ENCODE assay signal across 22 mouse cellular contexts in the genomic region with DNA sequence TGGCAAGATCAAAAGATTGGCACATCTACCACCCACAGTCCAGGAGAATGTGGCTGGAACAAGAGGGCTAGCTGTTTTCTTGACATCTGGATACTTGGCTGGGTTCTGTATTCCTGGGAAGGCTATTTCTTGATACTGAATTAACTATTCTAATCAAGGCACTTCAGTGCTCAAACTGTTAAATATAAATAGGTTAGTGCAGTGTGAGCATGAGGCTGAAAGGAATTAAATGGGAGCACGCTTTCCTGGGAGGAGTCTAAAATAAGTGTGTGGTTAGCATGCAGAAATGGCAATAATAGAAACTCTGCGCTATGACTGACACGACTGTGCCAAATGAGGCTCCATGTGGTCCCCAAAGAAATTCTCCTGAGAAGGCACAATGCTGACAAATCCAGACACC. TPM values are rescaled to one million over a fixed set of nuclear protein-coding genes. Genes with fewer than 3 reads are reported as not detected.
DNase-seq lines count a peak whose midpoint lies in the region; ATAC-seq lines count a peak whose summit lies in the region.
"Had no signal": no experiment of that assay in that cellular context is flagged by ENCODE, and none has a peak within 500 bp of the region (broad histone marks: within the 10 kb centered on the region; RNA-seq: fewer than 3 reads in every experiment).

No protein-coding gene starts in this region.

- intact Hi-C loops in heart, postnatal 10 days (cut with DNase I): no loop called here

- WGBS in forebrain, embryonic 13.5 days: 62% methylated on average over 3 of the region's 3 CpGs
- 69% methylated on average over 3 of the region's 3 CpGs for WGBS in forebrain, embryonic 12.5 days
- 77% methylated on average over 3 of the region's 3 CpGs for WGBS in hindbrain, embryonic 16.5 days

- H3K4me2 ChIP-seq in forebrain, embryonic 13.5 days: no peak overlapping the region
- no peak overlapping the region for H3K4me2 ChIP-seq in forebrain, embryonic 12.5 days
- H3K4me2 ChIP-seq in hindbrain, embryonic 16.5 days (ENCODE audit: low read length): no peak overlapping the region
- H3K4me2 ChIP-seq: embryonic facial prominence, embryonic 12.5 days; heart, embryonic 12.5 days; hindbrain, embryonic 15.5 days had no signal

- no peak overlapping the region for H3K9ac ChIP-seq in forebrain, embryonic 13.5 days
- H3K9ac ChIP-seq in forebrain, embryonic 12.5 days: no peak overlapping the region
- no peak overlapping the region for H3K9ac ChIP-seq in hindbrain, embryonic 16.5 days (ENCODE audit: low read depth, low read length)
- H3K9ac ChIP-seq: embryonic facial prominence, embryonic 12.5 days; heart, embryonic 12.5 days; hindbrain, embryonic 15.5 days had no signal

- no peak overlapping the region for H3K27ac ChIP-seq in forebrain, embryonic 13.5 days
- no peak overlapping the region for H3K27ac ChIP-seq in forebrain, embryonic 12.5 days
- no peak overlapping the region for H3K27ac ChIP-seq in hindbrain, embryonic 16.5 days (ENCODE audit: low read depth, low read length)
- H3K27ac ChIP-seq: embryonic facial prominence, embryonic 12.5 days; hindbrain, embryonic 15.5 days had no signal

- ATAC-seq in forebrain, embryonic 13.5 days: 0 out of 2 replicates have a peak, but pooled peaks have one; percentile 38
- ATAC-seq in forebrain, embryonic 12.5 days (ENCODE audit: low FRiP score): no peak
- ATAC-seq in hindbrain, embryonic 16.5 days: no peak
- ATAC-seq: CD4-positive, CD25-positive, alpha-beta regulatory T cell, adult 4 months; inflammation-experienced regulatory T-cells, adult 6 months had no signal

- no peaks in the 10 kb centered on the region for H3K27me3 ChIP-seq in forebrain, embryonic 13.5 days
- no peaks in the 10 kb centered on the region for H3K27me3 ChIP-seq in forebrain, embryonic 12.5 days
- H3K27me3 ChIP-seq in hindbrain, embryonic 16.5 days (replicated peaks; ENCODE audit: control insufficient read depth, insufficient read depth, low read length): no peaks in the 10 kb centered on the region
- H3K27me3 ChIP-seq: embryonic facial prominence, embryonic 12.5 days; hindbrain, embryonic 15.5 days had no signal

- no peak overlapping the region for H3K4me3 ChIP-seq in forebrain, embryonic 13.5 days
- H3K4me3 ChIP-seq in forebrain, embryonic 12.5 days (replicated peaks): no peak overlapping the region
- no peak overlapping the region for H3K4me3 ChIP-seq in hindbrain, embryonic 16.5 days (ENCODE audit: low read length)
- H3K4me3 ChIP-seq: embryonic facial prominence, embryonic 12.5 days; heart, embryonic 12.5 days; hindbrain, embryonic 15.5 days had no signal

- H3K4me1 ChIP-seq in forebrain, embryonic 13.5 days: no peaks in the 10 kb centered on the region
- H3K4me1 ChIP-seq in forebrain, embryonic 12.5 days: no peaks in the 10 kb centered on the region
- H3K4me1 ChIP-seq in hindbrain, embryonic 16.5 days (ENCODE audit: control insufficient read depth, insufficient read depth, low read depth, low read length): no peaks in the 10 kb centered on the region
- H3K4me1 ChIP-seq: embryonic facial prominence, embryonic 12.5 days; heart, embryonic 12.5 days; hindbrain, embryonic 15.5 days had no signal

- no peaks in the 10 kb centered on the region for H3K36me3 ChIP-seq in forebrain, embryonic 13.5 days (ENCODE audit: poor library complexity, severe bottlenecking)
- H3K36me3 ChIP-seq in forebrain, embryonic 12.5 days (replicated peaks): no peaks in the 10 kb centered on the region
- no peaks in the 10 kb centered on the region for H3K36me3 ChIP-seq in hindbrain, embryonic 16.5 days (ENCODE audit: control insufficient read depth, insufficient read depth, low read length)
- H3K36me3 ChIP-seq: embryonic facial prominence, embryonic 12.5 days; G1E; heart, embryonic 12.5 days; hindbrain, embryonic 15.5 days had no signal

- peak; percentile 12 for DNase-seq in heart, adult 11 months
- DNase-seq in heart, postnatal 10 days: no peak
- DNase-seq in brain, adult 2 months (ENCODE audit: low read depth, low spot score): peak; percentile 22
- peak; percentile 6 for DNase-seq in telencephalon, adult 2 months (ENCODE audit: low read depth, low spot score)
- DNase-seq: adrenal gland, adult 8-10 months; adrenal gland, postnatal 36 days; B cell, adult 2 months; cerebellum, adult 11-12 months; cerebellum, adult 9-10 months; cerebellum, postnatal 25 days; gastrocnemius, postnatal 14 days; heart, postnatal 36 days; kidney, adult 11 months had no signal

- no peaks in the 10 kb centered on the region for H3K9me3 ChIP-seq in forebrain, embryonic 13.5 days (replicated peaks)
- no peaks in the 10 kb centered on the region for H3K9me3 ChIP-seq in forebrain, embryonic 12.5 days
- H3K9me3 ChIP-seq in hindbrain, embryonic 16.5 days (ENCODE audit: control insufficient read depth, low read length): no peaks in the 10 kb centered on the region
- H3K9me3 ChIP-seq: embryonic facial prominence, embryonic 12.5 days; G1E; heart, embryonic 12.5 days; hindbrain, embryonic 15.5 days had no signal

RNA-seq across cellular contexts. Expression of gene Mtm1, which starts 29.0 kb away (rescaled TPM):
- polyA plus RNA-seq in forebrain, embryonic 13.5 days (2015; fragmentation: Nextera tagmentation; extraction: Ambion mirVana): 5.4 and 6.0 TPM in 2 replicates
- 5.8 and 5.9 TPM in 2 replicates for polyA plus RNA-seq in forebrain, embryonic 12.5 days (2016; fragmentation: Nextera tagmentation; extraction: Ambion mirVana)
- 10 to 100 TPM; 18.4 to 20.1 TPM for total RNA-seq in heart, postnatal 10 days (2021)
- 4.7 and 5.0 TPM in 2 replicates for polyA plus RNA-seq in hindbrain, embryonic 16.5 days (2015; fragmentation: Nextera tagmentation; extraction: Ambion mirVana)

Comparison
In these comparisons a context has a peak if more than half of its experiments do, and no peak if none do; other contexts are left out.
1. DNase-seq: peak in heart, adult 11 months (single experiment), brain, adult 2 months (single experiment) and telencephalon, adult 2 months (single experiment); none in heart, postnatal 10 days (0 of 2).